Mouse (Mus musculus) forebrain, embryonic 12.5 days (tissue): ENCODE data around the gene Rps21. TPM values are rescaled to one million over a fixed set of nuclear protein-coding genes. Genes with fewer than 3 reads are reported as not detected.

Source experiments
- ATAC-seq: fragments of 200-750 bp; cut with Nextera tagmentation; 2 replicates; pipeline ENCODE4 v1.8.0; 2017; ENCODE audit warnings: moderate TSS enrichment; ENCODE audit not compliant: low FRiP score
- H3K27ac ChIP-seq: fragments of 300-500 bp; sonication (generic); 2 replicates; pipeline ENCODE4 v1.5.1; 2016; ENCODE audit warnings: mild to moderate bottlenecking
- H3K27me3 ChIP-seq: fragments of 300-500 bp; sonication (generic); 2 replicates; pipeline ENCODE4 v1.6.1; 2016; ENCODE audit warnings: mild to moderate bottlenecking
- H3K36me3 ChIP-seq: fragments of 300-500 bp; sonication (generic); replicated peaks from 2 replicates; pipeline ENCODE4 v1.6.1; 2016; ENCODE audit warnings: mild to moderate bottlenecking
- H3K4me1 ChIP-seq: fragments of 300-500 bp; sonication (generic); 2 replicates; pipeline ENCODE4 v1.6.1; 2016
- H3K4me2 ChIP-seq: fragments of 300-500 bp; sonication (generic); 2 replicates; pipeline ENCODE4 v1.6.1; 2016; ENCODE audit warnings: mild to moderate bottlenecking, moderate library complexity
- H3K4me3 ChIP-seq: fragments of 300-500 bp; sonication (generic); replicated peaks from 2 replicates; pipeline ENCODE4 v1.5.1; 2016; ENCODE audit warnings: mild to moderate bottlenecking
- H3K9ac ChIP-seq: fragments of 300-500 bp; sonication (generic); 2 replicates; pipeline ENCODE4 v1.6.1; 2016; ENCODE audit warnings: mild to moderate bottlenecking
- H3K9me3 ChIP-seq: fragments of 300-500 bp; sonication (generic); 2 replicates; pipeline ENCODE4 v1.6.1; 2016
- WGBS: fragments of 180-500 bp; shearing (Covaris S2); methylation state at CpG from one replicate; pipeline ENCODE4 v1.1.7; 2016; 5-methylcytosine and 5-hydroxymethylcytosine counted together
- polyA plus RNA-seq: library from polyadenylated mRNA; unstranded; fragments of >200 nt; fragmentation: Nextera tagmentation; extraction: Ambion mirVana; gene quantifications from 2 replicates; pipeline ENCODE4 v1.2.1, GENCODE M21; 2016

Rps21 gene
- polyA plus RNA-seq, 1 experiment from 2014 or later, result 488 TPM

- no peak for ATAC-seq
- Histone ChIP-seq H3K4me2 (no peak overlapping the region), H3K9ac (no peak overlapping the region), H3K27me3 (peaks cover 21% of the 10 kb centered on the region), H3K4me3 (no peak overlapping the region), H3K36me3 (no peaks in the 10 kb centered on the region), H3K9me3 (no peaks in the 10 kb centered on the region), H3K27ac (no peak overlapping the region), H3K4me1 (peaks cover 29% of the 10 kb centered on the region)
- 80% methylated on average over 9 of the region's 9 CpGs for WGBS
These were observed 37.0 kb upstream of the Rps21 start for GRCm38 (mm10) chr2:180220165-180220564.

- no peak for ATAC-seq
- 95% methylated on average over 9 of the region's 9 CpGs for WGBS
- Histone ChIP-seq H3K4me2 (no peak overlapping the region), H3K27me3 (peaks cover 30% of the 10 kb centered on the region), H3K4me3 (no peak overlapping the region), H3K27ac (no peak overlapping the region), H3K36me3 (no peaks in the 10 kb centered on the region), H3K9ac (no peak overlapping the region), H3K9me3 (no peaks in the 10 kb centered on the region), H3K4me1 (peaks cover 38% of the 10 kb centered on the region)
These were observed 36.1 kb upstream of the Rps21 start for GRCm38 (mm10) chr2:180221051-180221450.

- Histone ChIP-seq H3K4me2 (0 out of 2 replicates have a peak overlapping the region, but pooled peaks have one; percentile 6), H3K36me3 (no peaks in the 10 kb centered on the region), H3K9ac (no peak overlapping the region), H3K27ac (no peak overlapping the region), H3K4me1 (peaks cover 46% of the 10 kb centered on the region), H3K27me3 (peaks cover 41% of the 10 kb centered on the region), H3K4me3 (no peak overlapping the region), H3K9me3 (no peaks in the 10 kb centered on the region)
- WGBS, result 20% methylated on average over 6 of the region's 6 CpGs
- ATAC-seq, result 0 out of 2 replicates have a peak, but pooled peaks have one; percentile 13
These were observed 34.9 kb upstream of the Rps21 start for GRCm38 (mm10) chr2:180222250-180222649.

DNA sequence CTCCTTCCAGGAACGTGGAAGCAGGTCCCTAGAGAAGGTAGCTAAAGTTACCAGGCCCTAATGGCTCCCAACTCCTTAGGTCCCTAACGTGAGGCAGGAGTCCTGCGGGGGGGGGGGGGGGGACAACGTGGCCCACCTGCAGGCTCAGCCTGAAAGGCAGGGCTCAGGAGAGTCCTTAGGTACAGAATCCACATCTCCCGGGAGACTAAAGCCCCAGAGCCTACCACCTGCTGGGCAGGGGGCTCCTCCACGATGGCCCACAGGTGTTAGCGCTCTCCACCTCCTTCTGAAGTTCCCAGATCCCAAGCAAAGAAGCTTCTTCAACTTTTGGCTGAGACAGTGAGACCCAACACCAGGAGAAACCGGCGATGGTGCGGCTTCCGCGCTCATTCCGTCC is 32.5 kb upstream of the Rps21 start:
- H3K4me1 ChIP-seq, result peaks cover 50% of the 10 kb centered on the region
- no peaks in the 10 kb centered on the region for H3K9me3 ChIP-seq
- under 1% methylated on average over 13 of the region's 13 CpGs for WGBS
- peak overlapping the region; percentile 99 for H3K4me2 ChIP-seq
- H3K36me3 ChIP-seq, result no peaks in the 10 kb centered on the region
- peaks cover 53% of the 10 kb centered on the region for H3K27me3 ChIP-seq
- H3K4me3 ChIP-seq, result peak overlapping the region; percentile 65
- H3K27ac ChIP-seq, result no peak overlapping the region
- peak overlapping the region; percentile 68 for H3K9ac ChIP-seq
- no peak for ATAC-seq

- H3K27ac ChIP-seq, result no peak overlapping the region
- H3K9me3 ChIP-seq, result no peaks in the 10 kb centered on the region
- H3K9ac ChIP-seq, result peak overlapping the region; percentile 68
- ATAC-seq, result peak; percentile 42
- H3K27me3 ChIP-seq, result peaks cover 53% of the 10 kb centered on the region
- H3K4me1 ChIP-seq, result peaks cover 50% of the 10 kb centered on the region
- WGBS, result under 1% methylated on average over 55 of the region's 55 CpGs
- H3K4me2 ChIP-seq, result peak overlapping the region; percentile 99
- H3K4me3 ChIP-seq, result peak overlapping the region; percentile 65
- no peaks in the 10 kb centered on the region for H3K36me3 ChIP-seq
These were observed 32.0 kb upstream of the Rps21 start for GRCm38 (mm10) chr2:180225044-180225761.

DNA sequence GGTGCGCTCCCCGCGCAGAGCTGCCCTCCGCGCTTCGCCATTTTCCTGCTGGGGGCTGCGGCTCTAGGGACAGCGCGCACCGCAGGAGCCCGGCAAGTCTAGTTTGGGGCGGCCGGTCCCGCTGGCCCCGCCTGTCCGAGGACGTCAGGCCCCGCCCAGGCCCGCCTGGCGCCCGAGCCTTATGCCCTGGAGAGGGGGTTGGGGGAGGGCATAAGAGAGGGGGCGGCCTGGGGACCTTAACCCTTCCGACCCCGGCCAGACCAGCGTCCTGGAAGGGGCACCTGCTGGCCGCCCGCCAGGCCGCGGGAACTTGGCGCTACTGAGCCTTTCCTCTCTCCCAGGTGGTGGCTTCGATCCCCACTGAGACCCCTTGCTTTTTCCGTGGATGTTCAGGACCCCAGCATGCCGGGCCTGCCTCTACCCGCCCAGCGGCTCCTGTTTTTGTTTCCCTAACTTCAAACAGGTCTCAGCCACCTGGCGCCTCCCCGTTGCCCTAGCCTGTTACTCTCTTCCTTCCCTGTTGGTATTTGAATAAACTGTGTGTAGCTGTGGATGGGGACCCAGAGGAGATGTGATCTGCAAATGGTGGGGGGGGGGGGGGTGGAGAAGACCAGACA is 31.3 kb upstream of the Rps21 start, which contains the start of gene Lama5:
TSS of gene Lama5 (minus strand) at position 98 of the 617 bp plus-strand sequence.
- Histone ChIP-seq H3K9ac (peak within 1 kb of the TSS; percentile 68), H3K4me1 (peaks cover 50% of the 10 kb centered on the region), H3K36me3 (no peaks in the 10 kb centered on the region), H3K27ac (no peak within 1 kb of the TSS), H3K4me3 (peak within 1 kb of the TSS; percentile 65), H3K9me3 (no peaks in the 10 kb centered on the region), H3K4me2 (peak within 1 kb of the TSS; percentile 99), H3K27me3 (peaks cover 53% of the 10 kb centered on the region)
- peak; percentile 70 for ATAC-seq
- under 1% methylated on average over 36 of the region's 37 CpGs for WGBS

DNA sequence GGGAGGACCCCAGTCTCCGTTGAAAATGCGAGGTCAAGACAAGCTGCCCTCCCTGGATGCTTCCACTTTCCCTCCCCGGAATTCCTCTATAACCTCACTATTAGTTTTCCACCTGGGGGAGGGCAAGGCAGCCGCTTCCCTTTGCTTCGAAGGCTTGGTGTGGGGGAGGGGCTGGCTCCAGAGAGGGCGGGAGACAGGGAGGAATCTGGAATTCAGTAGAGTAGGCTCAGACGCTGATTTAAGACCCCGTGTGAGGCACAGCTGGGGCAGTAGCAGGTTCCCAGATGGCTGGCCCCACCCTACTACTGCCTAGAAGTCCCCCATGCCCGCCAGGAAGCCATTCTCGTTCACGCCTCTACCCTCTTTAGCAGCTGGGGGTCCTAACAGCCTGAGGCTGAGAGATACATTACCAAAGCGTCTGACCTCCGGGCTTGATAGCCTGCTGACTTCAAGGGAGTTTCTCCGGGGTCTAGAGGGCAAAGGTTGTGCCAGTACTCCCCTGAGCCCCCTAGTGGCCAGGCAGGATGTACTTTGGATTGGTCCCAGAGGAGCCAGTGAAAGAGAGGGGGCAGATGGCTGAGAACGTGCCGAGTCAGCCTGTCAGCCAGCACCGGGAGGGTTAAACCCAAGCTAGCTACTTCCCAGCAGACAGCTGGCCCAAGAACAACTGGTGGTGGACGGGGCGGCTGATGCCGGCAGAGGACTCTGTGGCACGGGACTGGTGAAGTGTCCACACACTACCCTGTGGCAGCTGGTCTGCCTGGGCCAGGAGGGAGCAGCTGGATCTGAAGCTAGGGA is 29.7 kb upstream of the Rps21 start:
- Histone ChIP-seq H3K4me2 (peak overlapping the region; percentile 34), H3K4me3 (no peak overlapping the region; the same call in 1 of the 2 replicates), H3K9me3 (no peaks in the 10 kb centered on the region), H3K36me3 (no peaks in the 10 kb centered on the region), H3K9ac (no peak overlapping the region), H3K27ac (peak overlapping the region; percentile 9; the same call in 1 of the 2 replicates), H3K4me1 (peaks cover 42% of the 10 kb centered on the region), H3K27me3 (peaks cover 53% of the 10 kb centered on the region)
- under 1% methylated on average over 21 of the region's 21 CpGs for WGBS
- ATAC-seq, result peak; percentile 76

DNA sequence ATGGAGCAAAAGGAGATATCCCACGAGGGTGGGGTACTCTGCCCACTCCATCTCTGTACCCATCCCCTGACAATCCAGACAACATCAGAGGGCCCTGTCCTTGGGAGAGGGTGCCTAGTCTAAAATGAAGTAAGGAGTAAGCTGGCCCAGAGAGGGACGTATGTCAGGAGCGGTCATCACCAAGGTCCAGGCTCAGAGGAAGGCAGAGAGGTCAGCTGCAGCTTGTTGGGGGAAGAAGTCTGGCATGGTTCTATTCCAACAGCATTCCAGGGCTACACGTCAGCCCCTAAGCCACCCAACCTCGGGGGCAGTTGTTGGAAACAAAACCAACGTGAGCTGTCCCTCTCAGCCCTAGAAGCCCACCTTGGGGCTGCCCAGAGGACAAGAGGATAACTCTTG is 29.1 kb upstream of the Rps21 start:
- H3K4me2 ChIP-seq, result peak overlapping the region; percentile 34

DNA sequence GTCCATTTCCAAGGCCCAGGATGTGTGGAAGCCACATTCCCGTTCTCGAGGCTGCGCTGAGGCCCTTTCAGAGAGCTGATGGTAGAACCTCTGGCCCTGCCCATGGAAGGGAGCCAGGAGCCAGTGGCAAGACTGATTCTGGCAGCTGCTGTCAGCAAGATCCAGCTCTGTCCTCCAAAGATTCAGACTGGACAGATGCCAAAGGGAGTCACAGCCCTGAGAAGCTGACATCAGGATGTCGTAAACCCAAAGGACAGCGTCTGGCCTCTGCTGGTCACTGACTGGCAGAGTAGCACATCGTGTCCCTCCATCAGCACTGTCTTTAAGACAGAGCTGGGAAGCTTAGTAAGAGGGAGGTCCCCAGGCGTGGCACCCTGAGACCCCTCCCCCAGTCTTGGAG is 28.6 kb upstream of the Rps21 start:
- no peaks in the 10 kb centered on the region for H3K9me3 ChIP-seq
- no peak for ATAC-seq
- peaks cover 40% of the 10 kb centered on the region for H3K4me1 ChIP-seq
- 79% methylated on average over 7 of the region's 7 CpGs for WGBS
- H3K4me2 ChIP-seq, result no peak overlapping the region
- peaks cover 47% of the 10 kb centered on the region for H3K27me3 ChIP-seq
- H3K4me3 ChIP-seq, result no peak overlapping the region
- H3K9ac ChIP-seq, result no peak overlapping the region
- H3K36me3 ChIP-seq, result no peaks in the 10 kb centered on the region
- H3K27ac ChIP-seq, result no peak overlapping the region

More for the DNA sequence above, 29.1 kb upstream of the Rps21 start:
- 57% methylated on average over 6 of the region's 6 CpGs for WGBS
- peaks cover 40% of the 10 kb centered on the region for H3K4me1 ChIP-seq
- H3K27me3 ChIP-seq, result peaks cover 52% of the 10 kb centered on the region
- no peak for ATAC-seq
- H3K9me3 ChIP-seq, result no peaks in the 10 kb centered on the region
- no peaks in the 10 kb centered on the region for H3K36me3 ChIP-seq
- H3K4me3 ChIP-seq, result no peak overlapping the region
- no peak overlapping the region for H3K9ac ChIP-seq
- peak overlapping the region; percentile 10; the same call in 1 of the 2 replicates for H3K27ac ChIP-seq

DNA sequence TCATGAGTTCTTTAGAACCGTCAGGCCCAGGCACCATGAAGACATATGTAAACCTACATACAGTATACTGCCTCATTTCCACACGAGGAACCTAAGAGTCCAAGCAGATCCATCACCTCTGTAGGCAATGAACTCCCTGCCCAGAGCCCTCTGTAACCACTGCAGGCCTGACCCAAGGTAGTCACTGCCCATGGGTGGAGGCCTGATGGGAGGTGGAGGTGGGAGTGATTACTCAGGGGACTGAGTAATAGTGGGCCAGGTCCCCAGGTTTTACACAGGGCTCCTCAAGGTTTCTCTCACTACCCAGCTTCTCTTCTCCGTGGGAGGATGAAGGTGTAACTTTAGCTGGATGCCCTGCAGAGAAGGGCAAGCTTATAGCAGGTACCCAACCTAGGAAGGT is 28.0 kb upstream of the Rps21 start:
- Histone ChIP-seq H3K9me3 (no peaks in the 10 kb centered on the region), H3K36me3 (no peaks in the 10 kb centered on the region), H3K4me3 (no peak overlapping the region), H3K4me2 (no peak overlapping the region), H3K27ac (no peak overlapping the region), H3K27me3 (peaks cover 42% of the 10 kb centered on the region), H3K9ac (no peak overlapping the region), H3K4me1 (peaks cover 40% of the 10 kb centered on the region)
- 85% methylated on average over 3 of the region's 3 CpGs for WGBS
- ATAC-seq, result no peak

DNA sequence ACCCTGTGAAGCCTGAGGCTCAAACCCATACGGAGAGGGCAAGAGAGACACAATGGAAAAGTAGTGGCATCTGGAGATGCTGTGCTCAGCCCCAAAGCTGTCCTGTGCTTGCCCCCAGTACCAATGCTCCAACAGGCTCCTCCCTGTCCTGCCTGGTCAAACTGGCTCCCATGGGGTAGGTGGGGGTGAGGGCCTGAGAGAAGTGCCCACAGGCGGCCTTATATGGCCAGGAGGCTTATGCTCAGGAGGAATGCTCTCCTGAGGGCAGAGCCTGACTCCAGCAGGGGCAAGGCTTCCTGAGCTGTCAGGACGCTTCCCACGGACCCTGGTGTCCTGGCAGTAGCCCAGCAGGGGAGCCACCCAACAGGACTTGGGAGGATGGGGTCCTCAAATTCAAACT is 26.7 kb upstream of the Rps21 start:
- H3K4me3 ChIP-seq, result no peak overlapping the region
- no peak overlapping the region for H3K4me2 ChIP-seq
- H3K9me3 ChIP-seq, result no peaks in the 10 kb centered on the region
- ATAC-seq, result no peak
- no peaks in the 10 kb centered on the region for H3K36me3 ChIP-seq
- no peak overlapping the region for H3K9ac ChIP-seq
- H3K27ac ChIP-seq, result no peak overlapping the region
- H3K4me1 ChIP-seq, result peaks cover 36% of the 10 kb centered on the region
- WGBS, result 57% methylated on average over 4 of the region's 4 CpGs
- peaks cover 28% of the 10 kb centered on the region for H3K27me3 ChIP-seq
